Mouse (Mus musculus) midbrain, embryonic 16.5 days (tissue): ENCODE results near the gene Slc6a14. TPM values are rescaled to one million over a fixed set of nuclear protein-coding genes. Genes with fewer than 3 reads are reported as not detected.

Source experiments
- polyA plus RNA-seq: library from polyadenylated mRNA; unstranded; fragments of >200 nt; fragmentation: Nextera tagmentation; extraction: Ambion mirVana; gene quantifications from 2 replicates; pipeline ENCODE4 v1.2.1, GENCODE M21; 2015

Slc6a14 gene
- polyA plus RNA-seq, 1 experiment from 2014 or later: not detected

Other genes starting within 250 kb of the Slc6a14 start
- 1.4 and 1.8 TPM in 2 replicates for gene Agtr2, start 230.4 kb upstream of the Slc6a14 start, polyA plus RNA-seq
- not detected in 2 replicates for gene Gm28269, start 30.2 kb downstream of the Slc6a14 start, polyA plus RNA-seq